ENCODE assay signal across 9 mouse cellular contexts in the genomic region with DNA sequence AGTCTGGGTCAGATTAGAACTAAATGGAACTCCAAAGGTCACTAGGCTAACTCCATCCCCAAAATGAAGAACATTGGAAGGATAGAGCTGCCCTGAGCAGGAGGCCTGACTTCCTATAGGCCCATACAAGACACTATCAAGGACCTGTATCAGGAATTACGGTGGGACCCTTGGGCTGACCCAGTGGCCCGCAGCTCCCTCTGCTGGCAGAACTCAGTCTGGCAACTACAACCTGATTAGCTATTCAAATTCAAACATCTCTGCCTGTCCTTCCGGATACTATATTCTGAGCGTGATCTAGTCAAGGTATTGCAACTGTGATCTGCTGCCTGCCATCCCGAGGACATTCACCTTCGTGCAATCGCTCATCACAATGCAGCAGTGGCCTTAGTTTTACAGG.
DNase-seq lines count a peak whose midpoint lies in the region; ATAC-seq and TF ChIP-seq lines count a peak whose summit lies in the region.
"Had no signal": no experiment of that assay in that cellular context is flagged by ENCODE, and none has a peak within 500 bp of the region (broad histone marks: within the 10 kb centered on the region; RNA-seq: fewer than 3 reads in every experiment).

No protein-coding gene starts in this region.

- no peaks in the 10 kb centered on the region for H3K27me3 ChIP-seq in intestine, embryonic 14.5 days (replicated peaks; ENCODE audit: control insufficient read depth, insufficient read depth, low read length)
- no peaks in the 10 kb centered on the region for H3K27me3 ChIP-seq in intestine, embryonic 16.5 days (replicated peaks; ENCODE audit: control insufficient read depth, insufficient read depth, low read length)
- H3K27me3 ChIP-seq in ES-Bruce4 (ENCODE audit: control insufficient read depth, insufficient read depth, low read length, poor library complexity, severe bottlenecking) = no peaks in the 10 kb centered on the region
- no peaks in the 10 kb centered on the region for H3K27me3 ChIP-seq in midbrain, embryonic 11.5 days (ENCODE audit: control insufficient read depth, insufficient read depth, low read length)

- H3K27ac ChIP-seq in intestine, embryonic 14.5 days (ENCODE audit: low read depth) = no peak overlapping the region
- no peak overlapping the region for H3K27ac ChIP-seq in intestine, embryonic 16.5 days (ENCODE audit: low read length)
- no peak overlapping the region for H3K27ac ChIP-seq in ES-Bruce4 (ENCODE audit: insufficient read depth, low read length)
- H3K27ac ChIP-seq in midbrain, embryonic 11.5 days (ENCODE audit: low read depth, low read length) = no peak overlapping the region

- no peak overlapping the region for H3K4me3 ChIP-seq in intestine, embryonic 14.5 days (ENCODE audit: low read depth, low read length)
- H3K4me3 ChIP-seq in intestine, embryonic 16.5 days (ENCODE audit: low read length) = no peak overlapping the region
- no peak overlapping the region for H3K4me3 ChIP-seq in ES-Bruce4 (ENCODE audit: low read depth, low read length)
- no peak overlapping the region for H3K4me3 ChIP-seq in midbrain, embryonic 11.5 days (ENCODE audit: low read depth, low read length)
- H3K4me3 ChIP-seq: erythroblast, embryonic 14.5 days had no signal

- H3K9ac ChIP-seq in intestine, embryonic 14.5 days (ENCODE audit: low read length) = no peak overlapping the region
- H3K9ac ChIP-seq in intestine, embryonic 16.5 days (ENCODE audit: low read depth, low read length) = no peak overlapping the region
- H3K9ac ChIP-seq in ES-Bruce4 (ENCODE audit: low read depth, poor library complexity, severe bottlenecking) = no peak overlapping the region
- no peak overlapping the region for H3K9ac ChIP-seq in midbrain, embryonic 11.5 days (ENCODE audit: low read length)

- TF ChIP-seq POLR2A in ES-Bruce4 (IDR thresholded peaks at IDR 0.05; ENCODE audit: insufficient read depth, low read length) = no peak

- no peak overlapping the region for H3K4me2 ChIP-seq in intestine, embryonic 14.5 days (ENCODE audit: low read length)
- no peak overlapping the region for H3K4me2 ChIP-seq in intestine, embryonic 16.5 days (ENCODE audit: low read depth, low read length)
- no peak overlapping the region for H3K4me2 ChIP-seq in midbrain, embryonic 11.5 days

- TF ChIP-seq CTCF in ES-Bruce4 (IDR thresholded peaks at IDR 0.05; ENCODE audit: low read depth, low read length) = peak; percentile 76

- DNase-seq in intestine, embryonic 14.5 days (ENCODE audit: low spot score) = peak; percentile 84
- DNase-seq in cerebellum, postnatal 36 days = peak; percentile 31 to 38
- peak; percentile 48 to 80 for DNase-seq in layer of hippocampus, postnatal 25 days (ENCODE audit: extremely low spot score in 1 of 2, low spot score in 1 of 2)
- DNase-seq in midbrain, embryonic 11.5 days (ENCODE audit: low spot score, missing footprints) = peak; percentile 96
- peak; percentile 74 for DNase-seq in testis, postnatal 10 days (ENCODE audit: low spot score)

- H3K9me3 ChIP-seq in intestine, embryonic 14.5 days (ENCODE audit: control insufficient read depth, low read length) = no peaks in the 10 kb centered on the region
- H3K9me3 ChIP-seq in intestine, embryonic 16.5 days (ENCODE audit: control insufficient read depth, low read length) = no peaks in the 10 kb centered on the region
- no peaks in the 10 kb centered on the region for H3K9me3 ChIP-seq in ES-Bruce4 (replicated peaks; ENCODE audit: control insufficient read depth, insufficient read depth, low read length, poor library complexity, severe bottlenecking)
- H3K9me3 ChIP-seq in midbrain, embryonic 11.5 days (ENCODE audit: control insufficient read depth, low read length) = no peaks in the 10 kb centered on the region

- H3K36me3 ChIP-seq in intestine, embryonic 14.5 days (ENCODE audit: control insufficient read depth, insufficient read depth, low read length) = no peaks in the 10 kb centered on the region
- no peaks in the 10 kb centered on the region for H3K36me3 ChIP-seq in intestine, embryonic 16.5 days (ENCODE audit: control insufficient read depth, insufficient read depth, low read length)
- no peaks in the 10 kb centered on the region for H3K36me3 ChIP-seq in ES-Bruce4 (ENCODE audit: control insufficient read depth, insufficient read depth, low read length, poor library complexity, severe bottlenecking)
- no peaks in the 10 kb centered on the region for H3K36me3 ChIP-seq in midbrain, embryonic 11.5 days (ENCODE audit: control insufficient read depth, insufficient read depth, low read length)

- 24% methylated on average over 7 of the region's 7 CpGs for WGBS in intestine, embryonic 14.5 days
- WGBS in intestine, embryonic 16.5 days = 29% methylated on average over 7 of the region's 7 CpGs
- 33% methylated on average over 7 of the region's 7 CpGs for WGBS in midbrain, embryonic 11.5 days

- no peak for ATAC-seq in intestine, embryonic 14.5 days (replicated peaks; ENCODE audit: low FRiP score, low TSS enrichment, low read depth)
- ATAC-seq in intestine, embryonic 16.5 days = no peak
- peak; percentile 61 for ATAC-seq in granulocyte monocyte progenitor cell, adult 5-6 weeks (replicated peaks; ENCODE audit: poor library complexity, severe bottlenecking)
- ATAC-seq in midbrain, embryonic 11.5 days (ENCODE audit: low FRiP score) = peak; percentile 72

- no peaks in the 10 kb centered on the region for H3K4me1 ChIP-seq in intestine, embryonic 14.5 days (replicated peaks; ENCODE audit: control insufficient read depth, insufficient read depth, low read length)
- H3K4me1 ChIP-seq in intestine, embryonic 16.5 days (ENCODE audit: control insufficient read depth, insufficient read depth, low read length) = no peaks in the 10 kb centered on the region
- no peaks in the 10 kb centered on the region for H3K4me1 ChIP-seq in ES-Bruce4 (ENCODE audit: control insufficient read depth, insufficient read depth, low read length)
- H3K4me1 ChIP-seq in midbrain, embryonic 11.5 days (ENCODE audit: control insufficient read depth, insufficient read depth, low read length) = no peaks in the 10 kb centered on the region

- TF ChIP-seq EP300 in ES-Bruce4 (IDR thresholded peaks at IDR 0.05; ENCODE audit: insufficient read depth, low read depth, low read length) = no peak

Comparison
In these comparisons a context has a peak if more than half of its experiments do, and no peak if none do; other contexts are left out.
1. ATAC-seq: peak in granulocyte monocyte progenitor cell, adult 5-6 weeks (single experiment) and midbrain, embryonic 11.5 days (single experiment); none in intestine, embryonic 14.5 days (single experiment) and intestine, embryonic 16.5 days (single experiment).
2. DNase-seq: peak in every context shown above with its lines; median percentile 96 in midbrain, embryonic 11.5 days; 84 in intestine, embryonic 14.5 days; 74 in testis, postnatal 10 days; 64 in layer of hippocampus, postnatal 25 days; 34 in cerebellum, postnatal 36 days.